Mouse (Mus musculus): ENCODE data around the gene Oaz2.
"Not testable (repeated sequence)": the region's sequence is repeated elsewhere in the genome, so short reads cannot be mapped to it uniquely, and the experiment has no call there.

The Oaz2 gene

GRCm38 (mm10) chr9:65649997-65650396 is 17.8 kb upstream of the Oaz2 start:
- in situ Hi-C loops (cut with MboI, MseI) = loop anchor here (25.0 kb wide), 1 partner anchor 737 kb away; no protein-coding TSS in a partner anchor

- in situ Hi-C loops (cut with MboI, MseI) = not testable (repeated sequence)
Observed at GRCm38 (mm10) chr9:65651957-65652356, 15.8 kb upstream of the Oaz2 start.

DNA sequence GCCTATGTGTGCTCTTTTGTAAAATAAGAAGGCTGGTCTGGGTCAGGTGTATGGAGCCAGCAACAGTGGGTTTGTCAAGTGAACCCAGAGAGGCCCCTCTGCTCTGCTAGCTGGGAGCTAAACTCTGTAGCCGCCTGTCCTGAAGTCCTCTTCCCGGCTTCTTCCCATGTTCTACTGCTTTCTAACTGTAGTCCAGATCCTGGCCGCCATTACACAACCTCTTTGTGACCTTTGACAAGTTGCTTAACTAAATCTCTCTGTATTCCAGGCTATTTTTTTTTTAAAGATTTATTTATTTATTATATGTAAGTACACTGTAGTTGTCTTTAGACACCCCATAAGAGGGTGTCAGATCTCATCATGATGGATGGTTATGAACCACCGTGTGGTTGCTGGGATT is 14.1 kb upstream of the Oaz2 start:
- in situ Hi-C loops (cut with MboI, MseI) = no loop called here

- in situ Hi-C loops (cut with MboI, MseI) = no loop called here
Observed at GRCm38 (mm10) chr9:65654700-65655237, 13.0 kb upstream of the Oaz2 start.

- in situ Hi-C loops (cut with MboI, MseI) = no loop called here
Observed at GRCm38 (mm10) chr9:65655540-65655939, 12.3 kb upstream of the Oaz2 start.

- in situ Hi-C loops (cut with MboI, MseI) = no loop called here
Observed at GRCm38 (mm10) chr9:65657218-65657617, 10.6 kb upstream of the Oaz2 start.

GRCm38 (mm10) chr9:65661029-65661428 is 6.8 kb upstream of the Oaz2 start:
- in situ Hi-C loops (cut with MboI, MseI) = loop anchor here (5.0 to 10.0 kb wide), 3 partner anchors 59 to 184 kb away; partner anchors contain the start of gene Ankdd1a

DNA sequence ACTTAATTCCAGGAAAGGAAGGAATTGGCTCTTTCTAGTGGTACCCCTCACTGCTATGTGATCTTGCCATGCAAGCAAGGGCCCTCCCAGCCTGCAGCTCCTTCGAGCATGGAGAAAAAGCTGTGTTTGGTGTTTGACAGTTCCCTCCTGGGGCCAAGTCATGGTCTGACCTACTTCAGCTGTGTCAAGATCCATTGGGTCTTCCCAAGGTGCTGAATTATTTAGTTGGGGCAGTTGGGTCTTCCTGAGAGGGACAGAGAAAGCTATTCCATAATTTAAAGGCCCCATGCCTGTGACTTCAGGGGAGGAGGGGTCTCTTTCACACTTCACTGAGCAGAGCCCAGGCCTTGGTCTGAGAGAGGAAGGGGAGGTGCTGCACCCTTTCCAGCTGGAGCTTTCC is 6.3 kb upstream of the Oaz2 start:
- in situ Hi-C loops (cut with MboI, MseI) = loop anchor here (5.0 to 10.0 kb wide), 3 partner anchors 59 to 183 kb away; partner anchors contain the start of gene Ankdd1a

- in situ Hi-C loops (cut with MboI, MseI) = loop anchor here (5.0 to 10.0 kb wide), 3 partner anchors 62 to 181 kb away; partner anchors contain the start of gene Ankdd1a
Observed at GRCm38 (mm10) chr9:65664163-65664562, 3.6 kb upstream of the Oaz2 start.

GRCm38 (mm10) chr9:65666042-65666441 is 1.8 kb upstream of the Oaz2 start:
- in situ Hi-C loops (cut with MboI, MseI) = loop anchor here (10.0 kb wide), 1 partner anchor 179 kb away; no protein-coding TSS in a partner anchor

GRCm38 (mm10) chr9:65671431-65671931 is 3.7 kb downstream of the Oaz2 start:
- in situ Hi-C loops (cut with MboI, MseI) = no loop called here

DNA sequence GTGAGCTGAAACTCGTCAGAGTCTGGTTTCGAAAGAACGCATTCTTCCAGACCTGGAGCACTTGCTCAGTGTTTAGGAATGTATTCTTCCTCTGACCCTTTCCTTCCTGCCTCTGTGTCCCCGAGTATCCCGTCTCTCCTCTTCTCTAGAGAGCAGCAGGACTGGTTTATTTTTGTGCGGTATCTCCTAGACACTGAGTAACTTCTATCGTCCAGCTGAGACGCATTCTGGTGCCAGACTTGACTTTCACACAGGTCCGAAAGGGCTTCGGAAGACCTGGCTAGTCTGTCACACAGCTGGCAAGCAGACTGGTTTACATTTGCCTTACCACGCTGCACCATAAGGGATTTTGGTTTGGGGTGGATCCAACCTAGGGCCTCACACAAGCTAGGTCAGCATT is 5.2 kb downstream of the Oaz2 start:
- in situ Hi-C loops (cut with MboI, MseI) = no loop called here

DNA sequence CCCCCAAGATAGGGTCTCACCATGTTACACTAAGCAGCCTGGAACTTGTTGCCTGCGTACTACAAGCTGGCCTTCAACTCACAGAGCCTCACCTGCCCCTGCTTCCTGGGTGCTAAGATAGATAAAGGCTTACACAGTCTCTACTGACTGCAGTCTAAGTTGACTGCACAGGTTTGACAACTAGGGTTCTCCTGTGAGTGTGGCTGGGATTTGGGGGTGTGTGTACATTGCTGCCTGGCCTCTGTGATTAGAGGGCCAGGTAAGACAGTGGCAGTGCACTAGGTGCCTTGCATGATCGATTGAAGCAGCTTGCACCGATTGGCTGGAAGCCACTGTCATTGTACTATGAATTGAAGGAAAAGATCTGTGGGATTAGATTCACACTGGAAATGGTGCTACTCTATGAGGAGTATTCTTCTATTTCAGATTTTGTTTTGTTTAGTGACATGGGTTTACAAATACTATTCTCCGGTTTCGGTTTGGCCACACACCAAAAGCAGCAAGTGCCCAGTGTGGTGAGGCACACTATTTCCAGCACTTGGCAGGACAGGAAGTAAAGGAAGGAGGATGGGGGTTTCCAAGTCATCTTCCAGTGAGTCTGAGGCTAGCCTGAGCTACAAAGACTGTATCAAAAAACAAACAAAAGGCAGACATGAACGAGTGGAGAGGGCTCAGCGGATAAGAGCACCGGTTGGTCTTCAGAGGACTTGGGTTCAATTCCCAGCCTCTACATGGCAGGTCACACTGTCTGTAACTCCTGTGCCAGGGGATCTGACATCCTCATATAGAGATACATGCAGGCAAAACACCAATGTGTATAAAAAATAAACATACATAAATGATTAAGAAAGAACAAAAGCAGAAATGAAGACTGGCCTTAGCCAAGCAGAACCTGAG is 7.9 kb downstream of the Oaz2 start:
- in situ Hi-C loops (cut with MboI, MseI) = no loop called here

DNA sequence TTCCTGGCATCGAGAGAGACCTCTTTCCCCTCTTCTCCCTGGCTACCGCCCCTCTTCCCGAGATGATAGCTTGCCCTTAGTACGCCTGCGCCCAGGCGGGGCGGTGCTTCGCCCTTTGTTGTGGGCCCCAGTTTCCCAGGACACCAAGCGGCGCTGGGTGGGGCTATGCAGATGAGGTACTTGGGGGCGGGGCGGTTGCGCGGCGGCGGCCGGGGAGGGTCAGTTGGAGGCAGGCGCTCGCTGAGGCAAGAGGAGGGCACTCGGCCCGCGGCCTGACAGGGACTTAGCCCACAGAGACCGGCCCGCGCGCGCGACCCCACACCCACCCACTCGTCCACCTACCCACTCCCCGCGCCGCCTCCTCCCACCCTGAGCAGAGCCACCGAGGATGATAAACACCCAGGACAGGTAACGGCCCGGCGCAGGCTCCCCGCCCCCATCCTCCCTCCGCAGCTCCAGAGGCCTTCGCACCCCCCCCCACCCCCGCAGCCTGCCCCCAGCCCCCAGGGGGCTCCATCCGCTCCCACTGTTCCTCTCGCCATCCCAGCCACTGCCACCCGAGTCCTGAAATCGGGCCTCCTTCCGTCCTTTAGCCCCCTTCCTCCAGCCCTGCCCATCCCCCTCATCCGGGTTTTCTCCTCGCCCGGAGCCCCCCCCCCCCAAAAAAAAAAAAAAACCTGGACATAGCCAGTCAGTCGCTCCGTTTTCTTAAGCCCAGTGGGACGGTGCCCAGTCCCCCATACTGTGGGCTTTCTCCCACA is 8.7 kb downstream of the Oaz2 start:
- in situ Hi-C loops (cut with MboI, MseI) = no loop called here

DNA sequence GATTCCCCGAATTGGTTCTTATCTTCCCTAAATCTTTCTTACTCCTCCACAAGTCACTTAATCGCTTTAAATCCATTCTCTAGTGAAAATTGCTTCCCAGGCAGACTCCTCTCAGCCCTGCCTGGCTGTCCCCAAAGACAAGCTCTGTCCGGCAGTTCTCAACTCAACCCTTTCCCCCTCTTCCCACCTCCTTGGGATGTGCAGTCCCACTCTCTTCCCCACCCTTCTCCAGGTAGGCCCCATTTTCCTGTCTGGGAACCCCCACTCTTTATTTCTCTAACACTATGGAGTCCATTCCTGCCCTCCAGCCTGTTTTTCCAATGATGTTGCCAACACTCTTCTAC is 9.3 kb downstream of the Oaz2 start:
- in situ Hi-C loops (cut with MboI, MseI) = no loop called here

DNA sequence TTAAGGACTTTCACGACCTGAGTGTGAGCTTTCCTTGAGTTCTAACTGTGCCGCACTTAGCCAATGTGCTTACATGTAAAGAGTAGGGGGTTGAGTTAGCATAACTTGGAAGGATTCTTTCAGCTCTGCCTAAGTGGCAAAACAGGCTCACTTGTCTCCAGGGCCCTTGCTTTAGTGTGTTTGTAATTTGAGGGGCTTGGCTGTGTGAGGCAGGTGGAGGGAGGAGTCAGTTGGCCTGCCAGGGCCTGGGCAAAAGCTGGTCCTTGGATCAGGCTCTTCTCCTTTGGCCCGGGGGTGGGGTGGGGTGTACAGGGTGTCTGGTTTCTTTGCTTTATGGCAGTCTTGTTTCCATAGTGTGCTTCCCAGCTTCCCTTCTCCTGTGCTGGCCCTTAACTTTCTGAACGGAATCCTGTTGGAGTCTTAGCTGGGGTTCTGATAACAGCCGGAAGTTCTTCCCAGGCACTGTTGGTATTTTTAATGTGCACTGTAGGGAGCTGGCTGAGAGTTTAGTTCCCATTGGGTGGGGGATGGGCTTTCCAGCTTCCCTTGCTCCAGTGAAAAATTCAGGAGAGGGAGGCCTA is 11.5 kb downstream of the Oaz2 start:
- in situ Hi-C loops (cut with MboI, MseI) = no loop called here

- in situ Hi-C loops (cut with MboI, MseI) = no loop called here
Observed at GRCm38 (mm10) chr9:65680938-65681633, 13.3 kb downstream of the Oaz2 start.

- in situ Hi-C loops (cut with MboI, MseI) = no loop called here
Observed at GRCm38 (mm10) chr9:65681634-65681940, 13.8 kb downstream of the Oaz2 start.

GRCm38 (mm10) chr9:65682183-65682582 is 14.4 kb downstream of the Oaz2 start:
- in situ Hi-C loops (cut with MboI, MseI) = no loop called here

GRCm38 (mm10) chr9:65682994-65683393 is 15.2 kb downstream of the Oaz2 start:
- in situ Hi-C loops (cut with MboI, MseI) = no loop called here

GRCm38 (mm10) chr9:65684704-65685103 is 16.9 kb downstream of the Oaz2 start:
- in situ Hi-C loops (cut with MboI, MseI) = no loop called here

Data from T-helper 2 cell (primary cell).